Mouse (Mus musculus): Measurements from ENCODE around the gene Ccdc141. TPM values are rescaled to one million over a fixed set of nuclear protein-coding genes. Genes with fewer than 3 reads are reported as not detected.

Ccdc141 gene
- polyA plus RNA-seq, 1 experiment from 2014 or later, result 14.2 TPM

DNA sequence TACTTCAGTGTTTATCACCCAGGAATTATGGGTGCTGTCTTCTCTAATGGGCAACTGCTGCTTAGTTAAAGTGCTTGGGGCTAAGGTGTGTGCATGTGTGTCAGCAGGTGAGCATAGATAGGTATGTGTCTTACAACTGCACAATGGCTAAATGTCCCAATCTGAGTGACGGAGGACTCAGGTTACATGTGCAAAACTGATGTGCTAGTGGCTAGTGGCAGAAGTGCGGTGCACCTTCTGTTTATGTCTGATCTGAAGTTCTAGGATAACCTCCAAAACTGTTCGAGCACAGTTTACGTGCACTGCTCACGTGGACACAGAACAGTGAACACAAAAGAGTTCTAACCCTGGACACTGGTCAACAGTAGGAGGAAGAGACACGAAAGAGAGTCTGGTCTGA, 203.9 kb downstream of the Ccdc141 start:
- no peak for ATAC-seq (replicated peaks; ENCODE audit: low FRiP score)
- no peak overlapping the region for H3K27ac ChIP-seq
- no peaks in the 10 kb centered on the region for H3K9me3 ChIP-seq (replicated peaks)
- 0 out of 2 replicates have a peak, but pooled peaks cover 2% of the 10 kb centered on the region for H3K27me3 ChIP-seq
- H3K4me2 ChIP-seq, result no peak overlapping the region
- no peaks in the 10 kb centered on the region for H3K36me3 ChIP-seq
- no peaks in the 10 kb centered on the region for H3K4me1 ChIP-seq
- H3K4me3 ChIP-seq (replicated peaks), result no peak overlapping the region
- H3K9ac ChIP-seq, result no peak overlapping the region
- WGBS, result 83% methylated on average over 6 of the region's 6 CpGs

DNA sequence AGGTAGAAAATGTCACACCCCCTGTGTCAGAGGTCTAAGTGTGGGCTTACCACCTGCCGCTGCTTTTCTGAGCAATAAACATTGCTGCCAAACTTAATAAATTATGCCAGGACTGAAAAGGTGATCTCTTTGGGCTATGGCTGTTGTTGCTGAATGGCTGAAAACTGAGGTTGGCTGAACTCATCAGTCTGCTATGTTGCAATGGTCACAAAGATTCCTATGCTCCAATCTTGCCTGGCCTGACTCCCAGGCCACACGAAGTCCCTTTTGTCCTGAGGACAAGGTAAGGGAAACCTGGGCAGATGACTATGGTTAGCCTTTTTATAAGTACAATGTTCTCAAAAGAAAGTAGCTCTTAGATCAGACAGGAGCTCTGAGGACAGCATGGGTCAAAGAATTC, 204.4 kb downstream of the Ccdc141 start:
- ATAC-seq (replicated peaks; ENCODE audit: low FRiP score), result no peak
- H3K9ac ChIP-seq, result no peak overlapping the region
- no peaks in the 10 kb centered on the region for H3K9me3 ChIP-seq (replicated peaks)
- no peaks in the 10 kb centered on the region for H3K4me1 ChIP-seq
- no peak overlapping the region for H3K4me3 ChIP-seq (replicated peaks)
- no peaks in the 10 kb centered on the region for H3K36me3 ChIP-seq
- H3K27me3 ChIP-seq, result 0 out of 2 replicates have a peak, but pooled peaks cover 2% of the 10 kb centered on the region
- WGBS, result 70% methylated on average over 2 of the region's 2 CpGs
- no peak overlapping the region for H3K4me2 ChIP-seq
- H3K27ac ChIP-seq, result no peak overlapping the region

DNA sequence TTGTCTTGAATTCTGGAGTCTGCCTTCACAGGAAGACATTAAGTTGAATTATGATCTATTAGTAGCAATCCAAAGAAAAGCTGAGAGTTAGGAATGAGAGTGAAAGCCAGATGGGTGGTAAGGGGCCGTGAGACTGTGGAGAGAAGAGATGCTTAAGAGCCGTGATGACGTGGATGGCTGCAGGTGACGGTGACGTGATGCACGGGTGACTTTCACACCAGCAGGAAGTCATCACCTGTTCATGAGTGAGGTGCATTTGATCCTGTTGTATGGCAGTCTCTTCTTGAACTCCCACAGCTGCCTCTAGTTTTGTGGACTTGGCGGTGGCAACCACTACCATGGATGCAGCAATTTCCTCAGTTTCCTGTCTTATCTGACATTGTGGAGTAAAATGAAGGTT, 204.9 kb downstream of the Ccdc141 start:
- H3K4me3 ChIP-seq (replicated peaks), result no peak overlapping the region
- no peak for ATAC-seq (replicated peaks; ENCODE audit: low FRiP score)
- H3K9me3 ChIP-seq (replicated peaks), result no peaks in the 10 kb centered on the region
- no peak overlapping the region for H3K27ac ChIP-seq
- H3K4me1 ChIP-seq, result no peaks in the 10 kb centered on the region
- H3K27me3 ChIP-seq, result 0 out of 2 replicates have a peak, but pooled peaks cover 2% of the 10 kb centered on the region
- no peak overlapping the region for H3K9ac ChIP-seq
- H3K4me2 ChIP-seq, result no peak overlapping the region
- WGBS, result 62% methylated on average over 7 of the region's 7 CpGs
- no peaks in the 10 kb centered on the region for H3K36me3 ChIP-seq

- Histone ChIP-seq H3K9ac (no peak overlapping the region), H3K4me3 (replicated peaks) (no peak overlapping the region), H3K27me3 (no peaks in the 10 kb centered on the region), H3K27ac (no peak overlapping the region), H3K9me3 (replicated peaks) (no peaks in the 10 kb centered on the region), H3K4me1 (no peaks in the 10 kb centered on the region), H3K36me3 (no peaks in the 10 kb centered on the region), H3K4me2 (no peak overlapping the region)
- WGBS, result 72% methylated on average over 6 of the region's 6 CpGs
- no peak for ATAC-seq (replicated peaks; ENCODE audit: low FRiP score)
Measured at GRCm38 (mm10) chr2:76962045-76962432, 208.4 kb downstream of the Ccdc141 start.

- H3K9ac ChIP-seq, result no peak overlapping the region
- no peaks in the 10 kb centered on the region for H3K9me3 ChIP-seq (replicated peaks)
- H3K36me3 ChIP-seq, result no peaks in the 10 kb centered on the region
- no peaks in the 10 kb centered on the region for H3K4me1 ChIP-seq
- WGBS, result 90% methylated on average over 10 of the region's 10 CpGs
- ATAC-seq (replicated peaks; ENCODE audit: low FRiP score), result no peak
- H3K27ac ChIP-seq, result no peak overlapping the region
- no peaks in the 10 kb centered on the region for H3K27me3 ChIP-seq
- no peak overlapping the region for H3K4me2 ChIP-seq
- H3K4me3 ChIP-seq (replicated peaks), result no peak overlapping the region
Measured at GRCm38 (mm10) chr2:76961420-76962044, 208.9 kb downstream of the Ccdc141 start.

Small RNA genes within 50 kb of the gene (microRNA-seq; reads per million reads assigned to microRNA genes)
- not detected for gene Gm44360

Other genes starting within 250 kb of the Ccdc141 start
- gene Ttn, start 188.1 kb downstream of the Ccdc141 start, polyA plus RNA-seq (2015; fragmentation: Nextera tagmentation; extraction: Ambion mirVana), result 9.5 and 15.2 TPM in 2 replicates
- gene Sestd1, start 110.0 kb upstream of the Ccdc141 start, polyA plus RNA-seq (2015; fragmentation: Nextera tagmentation; extraction: Ambion mirVana), result 26.6 and 31.1 TPM in 2 replicates

Measured in kidney, embryonic 15.5 days (tissue).